Mouse (Mus musculus) heart, postnatal 4 days (tissue): ENCODE measurements around the gene Cldn2. TPM values are rescaled to one million over a fixed set of nuclear protein-coding genes. Genes with fewer than 3 reads are reported as not detected.
"Not testable (repeated sequence)": the region's sequence is repeated elsewhere in the genome, so short reads cannot be mapped to it uniquely, and the experiment has no call there.

Experiments
- DNase-seq: peaks from one replicate; pipeline ENCODE4 v3.0.0; 2021
- total RNA-seq, 2 experiments: library from RNA; stranded (reverse); gene quantifications; 2 replicates each; pipeline ENCODE4 v1.2.3; 2021

The Cldn2 gene
- not detected for total RNA-seq

DNA sequence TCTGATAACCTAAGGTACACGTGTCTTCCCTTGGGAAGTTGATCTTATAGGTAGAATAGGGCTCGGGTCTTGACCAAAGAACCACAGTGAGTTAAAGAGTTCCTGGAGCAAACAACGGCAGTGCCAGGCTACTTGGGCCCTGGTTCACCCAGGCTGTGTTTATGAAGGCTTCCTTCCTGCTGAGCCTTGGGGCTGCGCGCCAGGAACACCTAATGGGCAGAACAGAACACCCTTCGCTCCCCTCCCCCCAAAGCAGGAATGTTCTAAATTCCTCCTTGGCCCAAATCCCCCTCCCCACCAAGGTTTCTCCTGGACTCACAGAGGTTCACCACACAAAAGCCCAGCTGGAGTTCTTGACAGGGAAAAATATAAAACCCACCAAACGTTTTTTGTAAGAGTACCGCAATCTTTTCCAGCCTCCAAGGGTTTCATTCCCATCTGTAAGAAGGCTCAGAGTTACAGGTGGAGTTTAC is at the start of gene Cldn2:
Gene Cldn2, plus strand, starts transcription at position 423 of the 473 bp plus-strand sequence.
- no peak for DNase-seq

- DNase-seq: peak; percentile 67
Observed at GRCm38 (mm10) chrX:139751855-139752254, 48.8 kb upstream of the Cldn2 start.

DNA sequence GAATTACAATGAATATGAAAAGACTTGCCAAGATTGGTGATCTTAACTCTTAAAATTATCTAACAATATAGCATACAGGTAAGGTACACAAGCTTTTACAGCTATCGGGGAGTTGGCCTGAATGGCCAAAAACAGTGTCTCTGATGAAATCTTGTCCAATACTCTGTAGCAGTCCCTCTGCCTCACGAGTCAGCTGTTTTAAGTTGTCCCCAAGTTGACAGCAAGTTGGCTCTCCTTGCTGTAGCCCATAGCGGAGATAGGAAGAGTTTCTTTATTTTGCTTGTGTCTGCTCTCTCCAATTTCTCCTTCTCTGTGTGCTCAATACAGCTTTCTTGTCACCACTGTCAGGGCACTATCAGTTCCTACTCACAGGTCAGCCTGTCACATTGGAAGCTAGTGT is 42.0 kb upstream of the Cldn2 start:
- DNase-seq: not testable (repeated sequence)

GRCm38 (mm10) chrX:139762546-139762945 is 38.1 kb upstream of the Cldn2 start:
- DNase-seq: peak; percentile 21

GRCm38 (mm10) chrX:139769975-139770637 is 30.5 kb upstream of the Cldn2 start:
- no peak for DNase-seq

GRCm38 (mm10) chrX:139774309-139775083 is 26.1 kb upstream of the Cldn2 start:
- peak; percentile 65 for DNase-seq

DNA sequence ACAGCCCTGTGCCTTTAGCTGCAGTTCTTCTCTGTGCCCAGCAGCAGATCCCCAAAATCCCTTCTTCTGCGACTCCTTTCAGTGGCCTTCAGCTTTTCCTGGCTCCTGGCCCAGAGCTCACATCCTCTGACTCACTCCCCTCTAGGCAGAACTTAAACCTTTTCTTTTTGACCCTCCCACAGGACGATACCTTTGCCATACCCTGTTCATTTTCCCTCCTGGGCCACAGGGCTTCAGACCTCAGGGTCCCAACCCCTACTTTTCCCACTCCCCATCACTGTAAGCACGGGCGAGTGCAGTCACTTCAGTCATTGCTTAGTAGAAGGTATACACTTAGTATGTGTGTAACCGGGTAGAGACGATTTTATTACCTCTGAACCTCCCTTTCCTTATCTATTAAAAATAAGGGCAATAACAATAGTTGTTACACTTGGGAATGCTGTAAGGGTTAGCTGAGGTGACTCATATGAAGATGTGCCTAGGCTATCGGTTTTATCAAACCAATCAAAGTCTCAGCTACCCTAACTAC is 25.5 kb upstream of the Cldn2 start:
- DNase-seq: peak; percentile 45

DNA sequence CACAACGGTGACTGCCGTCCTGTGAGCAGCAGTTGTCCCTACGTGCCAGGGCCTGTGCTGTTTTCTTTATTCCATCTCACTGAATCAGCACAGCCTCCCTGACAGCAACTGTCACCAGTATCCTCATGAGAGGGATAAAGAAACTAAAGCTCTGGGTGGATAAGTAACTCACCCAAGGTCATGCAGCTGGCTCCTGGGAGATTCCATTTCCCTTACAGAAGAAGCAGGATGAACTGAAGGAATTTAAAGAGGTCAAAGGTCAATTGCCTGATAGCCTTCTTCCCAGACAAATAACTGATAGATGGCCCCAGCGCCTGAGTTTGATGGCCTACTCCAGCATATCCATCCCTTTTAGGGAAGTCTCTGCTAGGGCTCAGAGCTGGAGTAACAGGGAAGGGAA is 23.3 kb upstream of the Cldn2 start:
- DNase-seq: no peak

DNA sequence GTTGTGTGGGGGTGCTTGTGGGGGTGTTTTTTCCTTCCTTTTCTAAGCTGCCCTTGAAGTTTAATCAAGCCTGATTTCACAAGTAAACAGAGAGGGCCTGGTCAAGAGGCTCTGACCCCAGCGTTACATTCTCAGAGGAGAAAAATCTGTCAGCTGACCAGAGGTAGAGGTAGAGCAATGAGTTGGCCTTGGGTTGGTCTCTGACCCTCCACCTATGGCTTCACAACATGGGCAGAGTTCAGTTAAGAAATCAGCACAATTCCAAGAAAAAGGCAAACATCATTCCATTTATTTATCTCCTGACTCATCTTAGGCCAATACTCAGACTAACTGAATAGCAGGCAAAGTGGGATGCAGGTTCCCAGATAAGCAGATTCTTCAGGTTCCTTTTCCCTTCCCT is 21.7 kb upstream of the Cldn2 start:
- DNase-seq: no peak

DNA sequence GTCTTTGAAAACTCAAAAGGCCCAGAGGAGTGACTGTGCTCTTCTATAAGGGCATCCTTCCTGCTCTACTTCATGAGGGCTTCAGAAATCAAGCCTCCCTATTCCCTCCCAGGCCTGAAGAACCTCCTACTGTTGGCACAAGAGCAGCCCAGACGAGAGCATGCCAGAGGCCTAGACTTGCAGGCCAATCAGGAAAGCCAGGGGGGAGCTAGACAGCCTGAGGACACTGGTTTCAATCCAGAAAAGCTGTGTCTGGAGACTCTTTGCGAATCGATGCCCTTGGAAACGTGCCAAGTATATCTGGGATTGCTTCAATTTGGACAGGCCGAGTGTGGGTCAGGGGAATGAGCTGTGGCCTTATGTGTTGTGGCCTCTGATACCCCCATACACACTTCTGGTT is 21.2 kb upstream of the Cldn2 start:
- DNase-seq: no peak

DNA sequence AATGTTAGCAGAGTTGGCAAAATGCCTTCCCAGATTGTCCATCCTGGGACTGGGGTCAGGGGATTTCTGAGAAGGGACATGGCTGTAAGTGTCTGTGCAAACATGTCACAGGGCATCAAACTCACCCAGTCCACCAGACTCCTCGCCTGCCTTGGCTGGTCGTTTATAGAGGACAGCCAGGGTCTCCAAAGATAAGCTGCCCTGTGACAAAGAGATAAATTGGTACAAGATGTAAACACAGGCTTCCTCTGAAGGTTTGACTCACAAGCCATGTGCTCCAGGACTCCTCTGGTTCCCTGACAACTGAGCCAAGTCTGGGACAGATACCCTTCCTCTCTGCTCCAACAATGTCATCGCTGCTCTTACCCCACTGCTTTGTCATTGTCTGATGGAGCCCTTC is 19.6 kb upstream of the Cldn2 start:
- DNase-seq: no peak

DNA sequence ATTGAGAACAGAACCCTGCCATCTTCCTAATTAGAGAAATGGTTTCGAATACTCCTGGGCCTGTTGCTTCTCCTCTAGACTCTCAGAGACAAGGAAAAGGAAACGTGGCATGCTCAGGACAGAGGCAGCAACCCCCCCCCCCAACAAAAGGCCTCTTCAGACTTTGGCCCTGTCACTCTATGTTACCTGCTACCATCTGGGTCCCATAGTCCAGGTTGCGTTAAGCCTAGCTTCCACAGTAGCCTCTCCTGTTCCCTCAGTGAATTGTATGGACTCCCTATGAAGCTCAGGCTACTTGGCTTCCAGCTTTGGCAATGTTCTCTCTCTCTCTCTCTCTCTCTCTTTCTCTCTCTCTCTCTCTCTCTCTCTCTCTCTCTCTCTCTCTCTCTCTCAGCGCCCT is 19.1 kb upstream of the Cldn2 start:
- DNase-seq: no peak

- DNase-seq: no peak
Observed at GRCm38 (mm10) chrX:139782278-139783044, 18.2 kb upstream of the Cldn2 start, which contains the start of gene Ripply1. Gene Ripply1 (minus strand): TSS chrX:139782353.

DNA sequence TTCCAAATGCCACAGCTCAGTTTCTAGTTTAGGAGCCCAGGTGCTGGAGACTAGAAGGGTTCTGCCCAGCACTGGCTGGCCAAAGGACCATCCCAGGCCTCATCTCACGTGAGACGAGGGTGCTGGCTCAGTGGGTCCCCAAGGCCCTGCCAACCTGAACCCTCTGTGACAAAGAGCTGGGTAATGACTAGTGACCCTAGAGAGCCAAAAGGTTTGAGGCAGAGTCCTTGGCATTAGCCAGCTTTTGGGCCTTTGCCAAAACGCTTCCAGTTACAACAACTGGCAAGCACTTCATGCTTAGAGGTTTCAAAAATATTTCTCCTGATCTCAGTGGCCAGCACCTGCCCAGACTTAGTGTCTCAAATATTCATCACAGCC is 17.6 kb upstream of the Cldn2 start:
- DNase-seq: peak; percentile 37

DNA sequence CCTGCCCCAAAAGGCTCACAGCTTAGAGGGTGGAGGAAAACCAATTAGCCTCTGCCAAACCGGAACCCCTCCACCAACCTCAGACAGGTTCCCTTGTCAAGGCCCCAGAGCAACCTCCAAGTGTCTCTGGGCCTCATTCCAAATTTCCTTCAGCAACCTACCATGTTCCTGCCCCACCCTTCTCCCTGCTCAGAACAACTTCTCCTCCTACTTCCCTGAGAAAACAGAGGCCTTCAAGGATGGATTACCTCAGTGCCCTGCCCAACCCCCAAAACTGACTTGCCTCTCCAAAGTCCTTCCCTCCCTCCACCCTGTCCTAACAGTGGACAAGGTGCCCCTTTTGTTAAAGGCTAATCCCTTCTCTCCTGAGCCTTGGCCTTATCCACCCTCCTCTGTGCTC is 14.9 kb upstream of the Cldn2 start:
- DNase-seq: no peak

DNA sequence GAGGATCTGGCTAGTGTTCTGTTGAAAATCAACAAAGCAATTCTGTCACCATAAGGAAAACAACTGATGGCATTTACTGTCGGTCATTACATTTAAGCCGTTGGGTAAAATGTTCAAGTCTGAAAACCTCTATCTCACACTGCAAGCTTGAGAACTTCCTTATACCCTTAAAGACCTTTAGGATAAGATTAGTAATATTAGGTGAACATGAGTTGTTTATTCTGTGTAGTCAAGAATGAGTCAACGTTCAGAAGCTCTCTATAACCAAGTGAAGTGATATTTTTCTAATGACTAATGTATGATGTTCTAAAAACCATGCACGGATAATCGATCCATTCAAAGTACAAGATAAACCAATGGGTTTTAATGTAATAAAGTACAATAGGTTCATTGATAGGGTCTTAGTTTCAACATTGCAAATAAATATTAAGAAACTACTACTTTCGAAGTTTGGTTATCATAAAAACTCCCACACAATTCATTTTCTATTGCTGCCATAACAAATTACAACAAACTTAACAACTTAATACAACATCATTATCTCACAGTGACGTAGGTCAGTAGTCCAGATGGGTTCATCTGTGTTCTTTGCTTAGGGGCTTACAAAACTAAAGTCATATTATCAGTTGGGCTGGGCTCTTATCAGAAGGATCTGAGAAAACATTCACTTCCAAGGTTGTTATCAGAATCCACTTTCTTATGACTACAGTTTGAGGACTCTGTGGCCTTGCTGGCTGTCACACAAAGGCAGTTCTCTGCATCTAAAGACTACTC is 6.4 kb upstream of the Cldn2 start:
- no peak for DNase-seq

DNA sequence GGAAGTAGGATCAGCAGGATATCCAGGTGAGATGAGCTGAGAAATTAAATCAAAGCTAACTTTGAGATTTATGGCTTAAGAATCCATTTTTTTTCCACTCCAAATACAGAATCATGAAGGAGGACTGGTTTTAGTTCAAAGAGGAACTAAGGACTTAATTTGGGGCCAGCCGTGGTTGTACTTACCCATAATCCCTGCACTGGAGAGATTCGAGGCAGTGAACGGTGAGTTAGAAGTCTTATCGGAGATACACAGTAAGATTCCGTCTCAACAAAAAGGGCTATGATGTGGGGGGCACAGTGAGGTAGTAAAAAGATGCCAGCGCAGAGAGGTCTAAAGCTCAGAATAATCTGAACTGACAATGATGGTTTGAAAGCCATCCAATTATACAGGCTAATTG is 4.6 kb upstream of the Cldn2 start:
- DNase-seq: no peak

DNA sequence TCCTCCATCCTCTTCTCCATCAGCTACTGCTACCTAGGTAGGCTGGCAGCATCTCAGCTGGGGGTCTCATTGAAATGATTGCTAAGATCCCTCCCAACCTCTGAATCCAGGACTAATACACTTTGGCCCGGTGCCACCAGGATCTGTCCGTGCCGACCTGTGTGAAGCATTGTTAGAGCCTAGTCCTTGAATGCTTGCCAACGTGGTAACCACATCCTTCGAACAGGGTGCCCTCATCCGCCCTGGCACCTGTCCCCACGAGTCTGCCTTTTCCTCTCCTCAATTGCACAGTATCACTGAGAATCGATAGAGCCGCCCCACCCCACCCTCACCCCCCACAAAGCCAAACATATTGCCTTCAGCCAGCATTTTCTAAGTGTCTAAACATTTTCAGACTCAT is 2.8 kb upstream of the Cldn2 start:
- DNase-seq: no peak

DNA sequence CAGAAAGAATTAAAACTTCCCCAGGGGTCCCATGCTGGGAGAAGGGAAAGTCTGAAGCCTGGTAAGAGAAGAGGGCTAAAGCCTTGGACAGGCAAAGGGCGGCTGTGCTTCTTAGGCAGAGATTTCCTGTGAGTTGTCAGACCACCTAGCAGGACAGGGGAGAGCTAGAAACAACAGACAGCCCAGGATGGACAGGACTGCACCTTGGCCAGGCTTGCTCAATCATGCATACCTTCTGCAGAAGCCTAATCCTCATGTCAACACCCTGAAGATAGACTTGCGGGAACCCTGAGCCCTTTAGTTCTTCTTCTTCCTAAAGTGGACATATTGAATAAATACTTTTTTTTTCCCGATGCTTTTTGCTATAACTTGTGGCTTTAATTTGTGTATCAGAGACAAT is 675 bp upstream of the Cldn2 start:
- no peak for DNase-seq

DNA sequence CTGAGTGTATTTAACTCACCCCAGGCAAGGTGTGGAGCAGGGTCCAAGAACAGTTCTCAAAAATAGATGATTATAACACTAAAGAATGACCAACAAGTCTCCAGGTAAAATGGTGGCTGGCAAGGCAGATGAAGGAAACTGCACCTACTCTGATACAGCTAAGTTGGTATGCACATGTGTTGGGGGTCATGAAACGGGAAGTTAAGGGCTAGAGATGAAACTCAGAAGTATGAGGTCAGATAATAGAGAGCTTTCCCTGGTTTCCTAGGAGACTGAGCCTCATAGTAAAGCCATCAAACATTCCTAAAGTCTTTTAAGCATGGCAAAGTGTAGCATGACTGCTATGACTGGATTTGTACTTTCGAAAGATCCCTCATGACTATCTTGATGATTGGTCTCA is 2.4 kb downstream of the Cldn2 start:
- no peak for DNase-seq

GRCm38 (mm10) chrX:139805918-139806317 is 5.3 kb downstream of the Cldn2 start:
- DNase-seq: no peak

- DNase-seq: no peak
Observed at GRCm38 (mm10) chrX:139807391-139807790, 6.8 kb downstream of the Cldn2 start.
